Mouse (Mus musculus) embryonic facial prominence, embryonic 10.5 days (tissue): Measurements from ENCODE around the gene Vti1b. TPM values are rescaled to one million over a fixed set of nuclear protein-coding genes. Genes with fewer than 3 reads are reported as not detected.
"Not testable (repeated sequence)": the region's sequence is repeated elsewhere in the genome, so short reads cannot be mapped to it uniquely, and the experiment has no call there.

Experiments used
- DNase-seq: peaks from one replicate; pipeline ENCODE4 v3.0.0-alpha.2; 2017; ENCODE audit warnings: low spot score
- H3K27ac ChIP-seq: fragments of 300-500 bp; sonication (generic); replicated peaks from 2 replicates; pipeline ENCODE4 v1.5.1; 2016; ENCODE audit warnings: mild to moderate bottlenecking
- H3K27me3 ChIP-seq: fragments of 300-500 bp; sonication (generic); replicated peaks from 2 replicates; pipeline ENCODE4 v1.6.1; 2016; ENCODE audit warnings: low read depth, mild to moderate bottlenecking; ENCODE audit not compliant: poor library complexity, severe bottlenecking
- H3K36me3 ChIP-seq: fragments of 300-500 bp; sonication (generic); replicated peaks from 2 replicates; pipeline ENCODE4 v1.6.1; 2016; ENCODE audit warnings: mild to moderate bottlenecking, moderate library complexity
- H3K4me1 ChIP-seq: fragments of 300-500 bp; sonication (generic); 2 replicates; pipeline ENCODE4 v1.6.1; 2016
- H3K4me3 ChIP-seq: fragments of 300-500 bp; sonication (generic); 2 replicates; pipeline ENCODE4 v1.5.1; 2016; ENCODE audit warnings: mild to moderate bottlenecking, moderate library complexity
- H3K9me3 ChIP-seq: fragments of 300-500 bp; sonication (generic); 2 replicates; pipeline ENCODE4 v1.6.1; 2016; ENCODE audit warnings: mild to moderate bottlenecking
- WGBS: fragments of 180-500 bp; shearing (Covaris S2); methylation state at CpG from one replicate; pipeline ENCODE4 v1.1.7; 2016; 5-methylcytosine and 5-hydroxymethylcytosine counted together
- polyA plus RNA-seq: library from polyadenylated mRNA; unstranded; fragments of >200 nt; fragmentation: Nextera tagmentation; extraction: Ambion mirVana; gene quantifications from 2 replicates; pipeline ENCODE4 v1.2.1, GENCODE M21; 2016

Gene Vti1b
- 90.8 and 93.5 TPM in 2 replicates for polyA plus RNA-seq

GRCm38 (mm10) chr12:79172019-79172941 lies at the start of gene Vti1b:
Gene Vti1b (minus strand): TSS chr12:79172667.
- Histone ChIP-seq H3K27ac (peak within 1 kb of the TSS; percentile 94), H3K36me3 (peaks cover 29% of the 10 kb centered on the region), H3K27me3 (no peaks in the 10 kb centered on the region), H3K9me3 (no peaks in the 10 kb centered on the region), H3K4me3 (peak within 1 kb of the TSS; percentile 74), H3K4me1 (peaks cover 6% of the 10 kb centered on the region)
- DNase-seq: peak; percentile 91
- under 1% methylated on average over 73 of the region's 73 CpGs for WGBS

DNA sequence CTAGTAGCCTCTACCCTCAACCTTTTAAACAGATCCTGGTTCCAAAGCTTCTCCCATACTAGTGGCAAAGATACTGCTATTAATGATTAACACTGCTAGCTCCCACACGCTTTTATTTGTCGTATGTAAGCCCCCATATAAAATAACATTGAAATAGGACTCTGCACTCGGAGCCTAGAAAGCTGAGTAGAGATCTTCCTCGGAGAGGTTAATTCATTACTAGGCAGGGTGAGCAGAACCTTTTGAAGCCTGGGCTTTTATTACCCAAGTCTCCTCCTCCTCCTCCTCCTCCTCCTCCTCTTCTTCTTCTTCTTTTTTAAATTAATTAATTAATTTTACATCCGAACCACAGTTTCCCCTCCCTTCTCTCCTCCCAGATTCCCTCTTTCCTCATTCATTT lies 45.0 kb upstream of the Vti1b start:
- 74% methylated on average over 5 of the region's 5 CpGs for WGBS
- Histone ChIP-seq H3K4me1 (no peaks in the 10 kb centered on the region), H3K36me3 (no peaks in the 10 kb centered on the region), H3K4me3 (no peak overlapping the region), H3K9me3 (no peaks in the 10 kb centered on the region), H3K27ac (no peak overlapping the region), H3K27me3 (no peaks in the 10 kb centered on the region)
- DNase-seq: no peak

GRCm38 (mm10) chr12:79211447-79211846 lies 39.0 kb upstream of the Vti1b start:
- no peak overlapping the region for H3K4me3 ChIP-seq
- H3K36me3 ChIP-seq: no peaks in the 10 kb centered on the region
- no peaks in the 10 kb centered on the region for H3K9me3 ChIP-seq
- WGBS: 90% methylated on average over 8 of the region's 8 CpGs
- DNase-seq: no peak
- peaks cover 9% of the 10 kb centered on the region for H3K4me1 ChIP-seq
- H3K27ac ChIP-seq: no peak overlapping the region
- no peaks in the 10 kb centered on the region for H3K27me3 ChIP-seq

- no peak within 1 kb of the TSS for H3K27ac ChIP-seq
- peaks cover 9% of the 10 kb centered on the region for H3K4me1 ChIP-seq
- H3K27me3 ChIP-seq: no peaks in the 10 kb centered on the region
- WGBS: 6% methylated on average over 13 of the region's 13 CpGs
- DNase-seq: peak; percentile 20
- H3K9me3 ChIP-seq: no peaks in the 10 kb centered on the region
- H3K4me3 ChIP-seq: peak within 1 kb of the TSS; percentile 61
- no peaks in the 10 kb centered on the region for H3K36me3 ChIP-seq
These were observed 36.4 kb upstream of the Vti1b start, which contains the start of gene Rdh12 for GRCm38 (mm10) chr12:79208703-79209464. Gene Rdh12 (plus strand): TSS chr12:79208914.

- WGBS: 85% methylated on average over 3 of the region's 3 CpGs
- H3K9me3 ChIP-seq: no peaks in the 10 kb centered on the region
- no peaks in the 10 kb centered on the region for H3K27me3 ChIP-seq
- H3K27ac ChIP-seq: no peak overlapping the region
- H3K36me3 ChIP-seq: no peaks in the 10 kb centered on the region
- no peak overlapping the region for H3K4me3 ChIP-seq
- no peaks in the 10 kb centered on the region for H3K4me1 ChIP-seq
- DNase-seq: no peak
These were observed 29.4 kb upstream of the Vti1b start for GRCm38 (mm10) chr12:79201882-79202281.

DNA sequence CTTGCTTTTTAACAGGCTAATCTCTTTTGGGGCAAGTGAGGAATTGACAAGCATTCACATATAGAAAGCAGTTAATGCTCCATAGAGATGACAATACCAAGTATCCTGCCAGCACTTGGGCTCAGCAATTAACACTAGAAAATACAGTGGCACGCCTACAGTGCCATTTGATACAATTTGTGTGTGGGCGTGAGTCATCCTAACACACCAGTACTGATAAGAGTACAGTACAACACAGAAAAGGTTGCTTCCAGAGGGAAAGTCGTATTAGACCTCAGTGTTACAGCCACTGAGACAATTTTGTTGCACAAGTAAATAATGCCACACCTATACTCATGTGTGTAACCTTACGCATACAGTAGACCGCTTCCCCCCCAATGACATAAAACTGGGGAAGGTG lies 24.6 kb upstream of the Vti1b start:
- no peaks in the 10 kb centered on the region for H3K9me3 ChIP-seq
- H3K4me1 ChIP-seq: 0 out of 2 replicates have a peak, but pooled peaks cover under 1% of the 10 kb centered on the region
- no peaks in the 10 kb centered on the region for H3K27me3 ChIP-seq
- H3K36me3 ChIP-seq: no peaks in the 10 kb centered on the region
- no peak for DNase-seq
- 87% methylated on average over 5 of the region's 5 CpGs for WGBS
- no peak overlapping the region for H3K4me3 ChIP-seq
- H3K27ac ChIP-seq: no peak overlapping the region

DNA sequence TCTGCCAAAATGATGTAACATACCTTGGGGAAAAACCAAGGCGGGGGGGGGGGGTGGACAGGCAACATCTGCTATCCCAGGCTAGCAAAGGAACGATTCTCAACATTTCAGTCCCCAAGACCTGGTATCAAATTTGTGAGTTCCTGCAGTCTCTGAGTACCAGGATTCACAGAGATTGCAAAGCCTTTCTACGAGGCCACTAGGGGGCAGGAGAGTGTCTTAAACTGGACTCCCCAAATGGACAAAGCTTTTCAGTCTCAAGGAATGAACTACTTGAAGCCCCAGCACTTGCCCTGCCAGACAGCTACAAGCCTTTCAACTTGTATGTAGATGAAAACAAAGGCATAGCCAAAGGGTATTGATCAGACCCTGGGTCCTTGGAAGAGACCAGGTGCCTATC lies 21.0 kb upstream of the Vti1b start:
- DNase-seq: peak; percentile 76
- H3K4me3 ChIP-seq: no peak overlapping the region
- 8% methylated on average over 3 of the region's 3 CpGs for WGBS
- no peaks in the 10 kb centered on the region for H3K9me3 ChIP-seq
- peaks cover 2% of the 10 kb centered on the region for H3K36me3 ChIP-seq
- no peaks in the 10 kb centered on the region for H3K27me3 ChIP-seq
- H3K4me1 ChIP-seq: peaks cover 17% of the 10 kb centered on the region
- peak overlapping the region; percentile 31; the same call in 1 of the 2 replicates for H3K27ac ChIP-seq

- Histone ChIP-seq H3K9me3 (no peaks in the 10 kb centered on the region), H3K4me3 (peak within 1 kb of the TSS; percentile 78), H3K27ac (peak within 1 kb of the TSS; percentile 82), H3K27me3 (no peaks in the 10 kb centered on the region), H3K36me3 (peaks cover 14% of the 10 kb centered on the region), H3K4me1 (peaks cover 17% of the 10 kb centered on the region)
- DNase-seq: no peak
- WGBS: 47% methylated on average over 6 of the region's 6 CpGs
These were observed 19.7 kb upstream of the Vti1b start, which contains the start of gene Rdh11 for GRCm38 (mm10) chr12:79192193-79192592. Gene Rdh11 (minus strand): TSS chr12:79192293.

DNA sequence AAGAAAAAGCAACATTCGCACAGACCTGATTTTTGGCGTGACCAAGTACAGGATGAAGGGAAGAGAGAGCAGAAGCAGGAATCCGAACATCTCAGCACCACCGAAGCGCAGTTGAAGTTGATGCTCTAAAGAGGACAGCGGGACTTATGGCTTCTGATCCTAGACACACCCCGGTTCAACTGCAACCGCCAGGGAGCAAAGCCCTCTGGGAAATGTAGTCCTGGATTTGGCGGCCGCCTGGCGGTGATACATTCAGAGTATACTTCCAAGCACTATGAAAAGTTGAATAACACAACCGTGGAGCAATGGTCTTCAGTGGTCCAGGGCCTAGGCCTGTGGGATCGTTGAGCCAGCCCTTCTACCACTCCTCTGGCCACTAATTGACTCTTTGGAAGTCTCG lies 19.2 kb upstream of the Vti1b start:
- Histone ChIP-seq H3K4me1 (peaks cover 17% of the 10 kb centered on the region), H3K9me3 (no peaks in the 10 kb centered on the region), H3K36me3 (peaks cover 19% of the 10 kb centered on the region), H3K27me3 (no peaks in the 10 kb centered on the region), H3K4me3 (peak overlapping the region; percentile 78), H3K27ac (peak overlapping the region; percentile 82)
- peak; percentile 85 for DNase-seq
- 4% methylated on average over 14 of the region's 14 CpGs for WGBS

DNA sequence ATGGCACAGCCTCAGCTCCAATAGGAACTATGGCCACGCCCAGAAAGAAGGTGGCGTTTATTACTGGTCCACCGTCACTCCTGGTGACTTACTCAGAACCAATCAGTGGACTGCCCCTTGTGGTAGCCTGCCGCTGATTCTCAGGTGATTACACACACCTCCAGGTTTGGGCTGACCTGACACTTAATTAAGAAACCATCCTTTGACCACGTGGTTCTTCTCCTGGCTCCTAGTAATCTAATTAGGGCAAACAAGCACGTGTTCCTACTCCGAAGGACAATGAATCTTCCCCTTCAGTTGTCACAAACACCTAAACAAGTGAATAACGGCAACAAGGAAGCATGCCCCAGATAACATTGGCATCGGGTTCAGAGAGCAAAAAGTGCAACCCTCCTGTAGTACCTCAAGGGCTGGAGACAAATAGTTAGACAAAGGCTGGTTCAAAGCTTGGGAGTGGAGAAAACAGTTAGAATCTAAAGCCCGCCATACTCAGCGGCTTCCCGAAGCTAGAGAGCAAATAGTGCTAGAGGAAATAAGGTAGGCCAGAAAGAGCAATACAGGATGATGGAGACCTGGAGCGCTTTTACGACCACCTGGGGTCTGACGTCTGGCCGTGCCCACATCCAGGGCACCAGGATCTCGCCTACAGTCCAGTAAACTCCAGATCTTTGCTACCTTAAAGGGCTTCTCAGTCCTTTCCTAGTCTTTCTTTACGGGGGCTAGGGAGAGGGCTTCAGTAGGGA lies 18.6 kb upstream of the Vti1b start:
- no peaks in the 10 kb centered on the region for H3K9me3 ChIP-seq
- H3K36me3 ChIP-seq: peaks cover 25% of the 10 kb centered on the region
- peak overlapping the region; percentile 82 for H3K27ac ChIP-seq
- under 1% methylated on average over 18 of the region's 18 CpGs for WGBS
- peak; percentile 79 for DNase-seq
- peak overlapping the region; percentile 78 for H3K4me3 ChIP-seq
- H3K4me1 ChIP-seq: peaks cover 17% of the 10 kb centered on the region
- H3K27me3 ChIP-seq: no peaks in the 10 kb centered on the region

DNA sequence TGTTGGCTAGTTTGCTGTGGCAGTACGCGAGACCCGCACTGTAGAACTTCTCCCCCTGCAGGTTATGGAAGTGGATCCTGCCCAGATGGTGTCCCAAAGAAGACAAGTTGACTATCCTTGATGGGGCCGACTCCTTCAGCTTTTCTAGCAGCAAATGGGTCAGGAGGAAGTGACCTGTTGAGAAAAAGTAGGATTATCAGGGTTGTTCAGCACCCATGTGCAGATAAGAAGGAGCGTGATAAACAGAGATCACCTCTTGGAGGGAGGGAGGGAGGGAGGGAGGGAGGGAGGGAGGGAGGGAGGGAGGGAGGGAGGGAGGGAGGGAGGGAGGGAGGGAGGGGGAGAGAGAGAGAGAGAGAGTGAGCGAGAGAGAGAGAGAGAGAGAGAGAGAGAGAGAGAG lies 12.7 kb upstream of the Vti1b start:
- not testable (repeated sequence) for H3K4me1 ChIP-seq, DNase-seq, H3K27ac ChIP-seq, H3K9me3 ChIP-seq, H3K27me3 ChIP-seq, H3K4me3 ChIP-seq
- peaks cover 84% of the 10 kb centered on the region for H3K36me3 ChIP-seq
- WGBS: 87% methylated on average over 5 of the region's 6 CpGs

DNA sequence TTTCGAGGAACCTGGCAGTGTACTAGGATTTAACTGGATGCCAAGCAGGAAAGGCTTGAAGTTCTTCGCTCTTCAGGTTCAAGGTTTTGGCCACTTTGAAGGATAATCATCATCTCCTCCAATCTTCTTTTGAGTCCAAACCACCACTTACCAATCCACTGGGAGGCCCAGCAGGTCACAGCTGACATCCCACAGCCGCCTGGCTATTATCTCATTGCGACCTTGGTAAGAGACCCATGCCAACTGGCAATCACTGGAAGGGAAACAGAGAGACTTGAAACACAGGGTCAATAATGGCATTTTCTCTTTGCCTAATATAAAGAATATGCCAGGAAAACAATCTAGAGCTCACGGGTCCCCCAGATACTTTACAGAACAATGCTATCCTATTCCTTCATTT lies 3.5 kb upstream of the Vti1b start:
- H3K4me3 ChIP-seq: no peak overlapping the region
- peaks cover 53% of the 10 kb centered on the region for H3K36me3 ChIP-seq
- 93% methylated on average over 5 of the region's 5 CpGs for WGBS
- DNase-seq: no peak
- H3K27ac ChIP-seq: no peak overlapping the region
- H3K27me3 ChIP-seq: no peaks in the 10 kb centered on the region
- H3K4me1 ChIP-seq: peaks cover 6% of the 10 kb centered on the region
- no peaks in the 10 kb centered on the region for H3K9me3 ChIP-seq
